Mouse (Mus musculus) liver, postnatal 0 days (tissue): Measurements from ENCODE around the gene Snrnp40.

Experiments used
- CTCF ChIP-seq: sonication (generic); IDR thresholded peaks from 2 replicates; pipeline ENCODE4 v1.5.1; 2016; ENCODE audit warnings: antibody characterized with exemption, low read depth
- EP300 ChIP-seq: IDR thresholded peaks from 2 replicates; pipeline ENCODE4 v1.6.1; 2016; ENCODE audit warnings: antibody characterized with exemption, low read depth, mild to moderate bottlenecking

GRCm38 (mm10) chr4:130376675-130377074 lies 16.7 kb downstream of the Snrnp40 start:
- peak; percentile 45 for TF ChIP-seq CTCF
- no peak for TF ChIP-seq EP300
